Mouse (Mus musculus) heart, embryonic 14.5 days (tissue): ENCODE results near the gene 3830406C13Rik. TPM values are rescaled to one million over a fixed set of nuclear protein-coding genes. Genes with fewer than 3 reads are reported as not detected.

Experiments used
- ATAC-seq: fragments of 200-750 bp; cut with Nextera tagmentation; 2 replicates; pipeline ENCODE4 v1.8.0; 2017; ENCODE audit warnings: low read depth, moderate TSS enrichment; ENCODE audit not compliant: insufficient number of reproducible peaks, insufficient read depth, low FRiP score
- H3K27ac ChIP-seq, 2 experiments: fragments of 200-500 bp in 1 of 2; fragments of 300-500 bp in 1 of 2; sonication (generic) in 1 of 2; replicated peaks in 1 of 2; 2 replicates each; pipeline ENCODE4 v1.5.1; 2012 to 2014; ENCODE audit warnings: low read depth in 2 of 2, low read length in 2 of 2, control low read depth in 1 of 2, mild to moderate bottlenecking in 1 of 2, mixed read lengths in 1 of 2; ENCODE audit not compliant: control insufficient read depth in 1 of 2, insufficient read depth in 1 of 2
- H3K27me3 ChIP-seq: fragments of 300-500 bp; sonication (generic); 2 replicates; pipeline ENCODE4 v1.6.1; 2014; ENCODE audit warnings: mild to moderate bottlenecking, low read length, control low read depth; ENCODE audit not compliant: control insufficient read depth, insufficient read depth
- H3K36me3 ChIP-seq: fragments of 300-500 bp; sonication (generic); 2 replicates; pipeline ENCODE4 v1.6.1; 2014; ENCODE audit warnings: mild to moderate bottlenecking, control low read depth, low read length, mixed read lengths; ENCODE audit not compliant: control insufficient read depth, insufficient read depth
- H3K4me1 ChIP-seq, 2 experiments: fragments of 200-500 bp in 1 of 2; fragments of 300-500 bp in 1 of 2; sonication (generic) in 1 of 2; 2 replicates each; pipeline ENCODE4 v1.6.1; 2012 to 2014; ENCODE audit warnings: low read length in 2 of 2, control low read depth in 1 of 2, mixed read lengths in 1 of 2; ENCODE audit not compliant: control insufficient read depth in 2 of 2, insufficient read depth in 2 of 2
- H3K4me2 ChIP-seq: fragments of 300-500 bp; sonication (generic); 2 replicates; pipeline ENCODE4 v1.6.1; 2014; ENCODE audit warnings: mild to moderate bottlenecking, low read length
- H3K4me3 ChIP-seq, 2 experiments: fragments of 200-500 bp in 1 of 2; fragments of 300-500 bp in 1 of 2; sonication (generic) in 1 of 2; 2 replicates each; pipeline ENCODE4 v1.5.1; 2012 to 2014; ENCODE audit warnings: low read length in 2 of 2, mild to moderate bottlenecking in 2 of 2, control low read depth in 1 of 2, low read depth in 1 of 2, moderate library complexity in 1 of 2; ENCODE audit not compliant: control insufficient read depth in 1 of 2, insufficient read depth in 1 of 2
- H3K9ac ChIP-seq: fragments of 300-500 bp; sonication (generic); 2 replicates; pipeline ENCODE4 v1.6.1; 2014; ENCODE audit warnings: mild to moderate bottlenecking, low read length
- H3K9me3 ChIP-seq: fragments of 300-500 bp; sonication (generic); 2 replicates; pipeline ENCODE4 v1.6.1; 2016; ENCODE audit warnings: low read length, control low read depth; ENCODE audit not compliant: control insufficient read depth
- WGBS: fragments of 180-500 bp; shearing (Covaris S2); extraction: QIAGEN DNeasy Blood & Tissue Kit; methylation state at CpG from one replicate; pipeline ENCODE4 v1.1.7; 2014; 5-methylcytosine and 5-hydroxymethylcytosine counted together
- polyA plus RNA-seq: library from polyadenylated mRNA; unstranded; fragments of >200 nt; fragmentation: Nextera tagmentation; extraction: Ambion mirVana; gene quantifications from 2 replicates; pipeline ENCODE4 v1.2.1, GENCODE M21; 2014

Gene 3830406C13Rik
- polyA plus RNA-seq, 1 experiment from 2014 or later, result 32.3 TPM

DNA sequence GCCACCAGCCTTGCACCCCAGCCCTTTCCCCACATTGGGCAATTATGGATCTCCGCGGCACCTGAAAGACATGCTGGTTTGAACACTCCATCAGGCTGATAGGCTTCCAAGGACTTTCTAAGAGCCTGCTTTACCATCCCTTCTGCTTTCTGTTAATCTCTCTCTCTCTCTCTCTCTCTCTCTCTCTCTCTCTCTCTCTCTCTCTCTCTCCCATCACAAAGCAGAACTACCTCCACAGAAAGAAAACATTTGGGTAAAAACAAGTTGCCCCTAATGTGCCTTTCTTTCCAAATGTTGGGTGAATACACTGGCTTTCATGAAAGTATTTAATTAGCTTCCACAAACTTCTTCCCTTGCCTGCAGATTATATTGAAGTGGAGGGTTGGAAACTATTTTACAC, 64.1 kb downstream of the 3830406C13Rik start, which contains the start of gene Fezf2:
Fezf2 (minus strand) TSS at position 101 of the 400 bp plus-strand sequence.
- peak within 1 kb of the TSS; percentile 65; the same call in 1 of the 2 replicates for H3K4me2 ChIP-seq
- 6% methylated on average over 2 of the region's 2 CpGs for WGBS
- ATAC-seq, result no peak
- H3K9me3 ChIP-seq, result no peaks in the 10 kb centered on the region
- peak within 1 kb of the TSS in 1 of 2 experiments; percentile 38; a peak in 2 of 4 replicates for H3K4me3 ChIP-seq
- peaks cover 2 to 15% of the 10 kb centered on the region in 2 experiments; a peak in 3 of 4 replicates for H3K4me1 ChIP-seq
- H3K27ac ChIP-seq, result no peak within 1 kb of the TSS
- no peak within 1 kb of the TSS for H3K9ac ChIP-seq
- peaks cover 99% of the 10 kb centered on the region for H3K27me3 ChIP-seq
- no peaks in the 10 kb centered on the region for H3K36me3 ChIP-seq

GRCm38 (mm10) chr14:12349334-12350090, 65.5 kb downstream of the 3830406C13Rik start:
- ATAC-seq, result no peak

DNA sequence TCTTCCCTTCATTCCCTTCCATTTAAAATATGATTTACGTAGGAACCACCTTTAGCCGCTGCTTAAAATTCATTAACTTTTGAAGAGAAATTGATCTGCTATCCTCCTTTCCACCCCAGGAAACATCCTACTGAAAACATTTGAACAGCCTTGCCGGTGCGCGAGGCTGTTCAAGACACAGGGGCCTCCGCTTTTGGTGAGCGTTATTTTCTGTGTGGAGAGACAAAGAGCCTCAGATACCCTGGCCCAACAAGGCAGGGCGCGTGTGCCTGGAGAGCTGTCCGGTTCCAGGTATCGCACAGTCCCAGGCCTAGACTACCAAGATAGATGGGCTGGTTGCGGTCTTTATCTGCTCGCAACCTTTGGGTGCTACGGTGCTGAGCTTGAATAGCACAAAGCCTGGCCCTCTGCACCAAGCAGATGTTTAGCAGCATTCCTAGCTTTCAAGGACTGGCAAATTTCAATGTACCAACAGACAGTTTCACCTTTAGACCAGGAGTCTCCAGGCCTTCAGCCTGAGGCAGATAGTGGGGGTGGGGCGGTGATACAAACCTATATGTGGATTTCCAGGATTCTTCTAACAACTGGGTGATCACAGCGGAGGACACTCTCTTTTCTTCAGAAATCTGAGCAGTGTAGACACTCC, 66.4 kb downstream of the 3830406C13Rik start:
- H3K36me3 ChIP-seq, result no peaks in the 10 kb centered on the region
- peaks cover 94% of the 10 kb centered on the region for H3K27me3 ChIP-seq
- 10% methylated on average over 16 of the region's 16 CpGs for WGBS
- no peak overlapping the region for H3K9ac ChIP-seq
- H3K4me2 ChIP-seq, result no peak overlapping the region
- H3K9me3 ChIP-seq, result no peaks in the 10 kb centered on the region
- ATAC-seq, result no peak
- H3K27ac ChIP-seq, result no peak overlapping the region
- H3K4me3 ChIP-seq, result no peak overlapping the region
- peaks cover 0 to 7% of the 10 kb centered on the region in 2 experiments; a peak in 1 of 4 replicates for H3K4me1 ChIP-seq

More at GRCm38 (mm10) chr14:12349334-12350090, 65.5 kb downstream of the 3830406C13Rik start:
- Histone ChIP-seq H3K27me3 (peaks cover 98% of the 10 kb centered on the region), H3K9me3 (no peaks in the 10 kb centered on the region), H3K27ac (no peak overlapping the region), H3K4me1 (peaks cover under 1 to 15% of the 10 kb centered on the region in 2 experiments; a peak in 3 of 4 replicates), H3K9ac (no peak overlapping the region), H3K4me2 (no peak overlapping the region), H3K4me3 (no peak overlapping the region), H3K36me3 (no peaks in the 10 kb centered on the region)
- WGBS, result 12% methylated on average over 15 of the region's 15 CpGs

Other genes with a start within 250 kb of the 3830406C13Rik start
- gene Gm49355, start 197 bp upstream of the 3830406C13Rik start, polyA plus RNA-seq, result 0.19 and 0.36 TPM in 2 replicates
- not detected in 2 replicates for gene Fezf2, start 64.0 kb downstream of the 3830406C13Rik start, polyA plus RNA-seq